Mouse (Mus musculus): ENCODE results near the gene Rflnb. TPM values are rescaled to one million over a fixed set of nuclear protein-coding genes. Genes with fewer than 3 reads are reported as not detected.
"Not testable (repeated sequence)": the region's sequence is repeated elsewhere in the genome, so short reads cannot be mapped to it uniquely, and the experiment has no call there.

Gene Rflnb
- polyA plus RNA-seq, 1 experiment from 2014 or later = 55.6 TPM

DNA sequence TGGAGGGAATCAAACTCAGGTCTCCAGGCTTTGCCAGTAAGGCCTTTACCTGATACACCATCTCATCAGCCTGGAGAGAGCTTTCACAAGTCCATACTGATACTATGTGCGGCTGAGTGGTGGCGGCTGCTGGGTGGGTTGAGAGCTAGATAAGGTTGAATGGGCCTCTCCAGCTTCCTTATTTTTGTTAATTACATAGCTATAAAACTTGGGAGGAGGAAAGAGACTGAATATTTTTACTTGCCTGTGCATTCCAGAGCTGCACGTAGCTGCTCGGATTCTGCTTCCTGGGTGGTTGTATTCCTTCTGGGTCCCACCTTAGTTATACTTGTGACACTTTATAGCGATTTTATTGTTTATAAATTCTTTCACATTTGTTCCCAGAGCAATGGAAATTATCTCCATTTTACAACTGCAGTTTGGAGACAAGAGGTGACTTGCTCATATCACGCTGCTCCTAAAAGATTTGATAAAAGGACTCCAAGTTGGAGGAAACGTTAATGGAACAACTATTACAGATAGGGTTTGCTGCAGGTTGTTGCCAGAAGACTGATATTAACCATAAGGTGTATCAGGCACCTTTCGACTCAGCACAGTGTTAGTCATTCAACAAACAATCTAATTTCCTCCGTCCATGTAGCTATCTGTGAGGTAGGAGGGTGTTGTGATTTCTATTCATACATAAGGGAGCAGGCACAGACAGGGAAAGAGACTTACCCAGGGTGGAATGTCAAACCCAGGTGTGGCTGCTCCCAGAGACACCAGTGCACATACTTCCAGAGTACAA lies 16.6 kb downstream of the Rflnb start:
- H3K36me3 ChIP-seq = no peaks in the 10 kb centered on the region
- H3K4me3 ChIP-seq (replicated peaks) = no peak overlapping the region
- WGBS = 75% methylated on average over 9 of the region's 9 CpGs
- H3K27me3 ChIP-seq = no peaks in the 10 kb centered on the region
- no peak overlapping the region for H3K9ac ChIP-seq
- H3K27ac ChIP-seq (replicated peaks) = no peak overlapping the region
- no peaks in the 10 kb centered on the region for H3K9me3 ChIP-seq (replicated peaks)
- no peak for ATAC-seq (ENCODE audit: insufficient number of reproducible peaks, low FRiP score, low TSS enrichment, low read depth)
- 0 out of 2 replicates have a peak, but pooled peaks cover 2% of the 10 kb centered on the region for H3K4me1 ChIP-seq
- no peak overlapping the region for H3K4me2 ChIP-seq (replicated peaks)

DNA sequence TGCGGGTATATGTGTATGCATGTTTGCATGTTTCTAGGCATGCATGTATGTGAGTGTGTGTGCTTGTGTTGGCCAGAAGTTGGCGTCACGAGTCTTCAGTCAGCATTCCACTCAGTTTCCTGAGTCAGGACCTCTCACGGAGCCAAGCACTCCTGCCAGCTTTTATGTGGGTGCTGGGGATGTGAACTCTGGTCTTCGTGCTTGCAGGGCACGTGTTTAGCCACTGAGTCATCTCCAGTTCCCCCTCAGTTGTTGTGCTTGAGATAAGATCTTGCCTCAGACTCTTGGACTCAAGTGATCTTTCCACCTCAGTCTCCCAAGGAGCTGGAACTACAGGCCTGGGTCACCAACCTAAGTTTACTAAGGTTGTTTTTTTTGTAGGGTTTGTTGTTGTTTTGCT lies 18.5 kb downstream of the Rflnb start:
- no peak overlapping the region for H3K9ac ChIP-seq
- H3K27ac ChIP-seq (replicated peaks) = no peak overlapping the region
- no peaks in the 10 kb centered on the region for H3K4me1 ChIP-seq
- H3K9me3 ChIP-seq (replicated peaks) = no peaks in the 10 kb centered on the region
- H3K27me3 ChIP-seq = no peaks in the 10 kb centered on the region
- no peaks in the 10 kb centered on the region for H3K36me3 ChIP-seq
- ATAC-seq (ENCODE audit: insufficient number of reproducible peaks, low FRiP score, low TSS enrichment, low read depth) = no peak
- no peak overlapping the region for H3K4me3 ChIP-seq (replicated peaks)
- WGBS = 81% methylated on average over 6 of the region's 6 CpGs
- H3K4me2 ChIP-seq (replicated peaks) = no peak overlapping the region

DNA sequence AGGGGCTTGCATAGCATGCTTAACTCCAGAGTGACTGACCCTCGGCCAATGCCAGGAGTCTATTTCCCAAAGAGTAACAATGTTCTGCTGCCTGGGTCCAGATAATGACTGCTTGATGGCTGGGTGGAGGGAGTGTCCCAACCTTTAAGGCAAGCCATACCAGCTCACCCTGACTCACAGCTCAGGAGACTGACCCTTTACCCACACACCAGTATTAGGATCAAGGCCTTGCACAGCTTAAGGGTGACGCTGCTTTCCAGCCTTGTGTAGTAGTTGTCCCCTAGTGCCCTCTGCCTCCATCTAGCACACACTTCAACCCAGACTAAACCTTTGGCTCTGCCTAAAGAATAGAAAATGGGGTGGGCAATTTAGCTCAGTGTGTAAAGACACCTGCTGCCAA lies 19.4 kb downstream of the Rflnb start:
- 89% methylated on average over 2 of the region's 2 CpGs for WGBS
- Histone ChIP-seq H3K4me3 (replicated peaks) (no peak overlapping the region), H3K9ac (no peak overlapping the region), H3K27ac (replicated peaks) (no peak overlapping the region), H3K36me3 (no peaks in the 10 kb centered on the region), H3K9me3 (replicated peaks) (no peaks in the 10 kb centered on the region), H3K4me2 (replicated peaks) (no peak overlapping the region), H3K27me3 (no peaks in the 10 kb centered on the region), H3K4me1 (no peaks in the 10 kb centered on the region)
- ATAC-seq (ENCODE audit: insufficient number of reproducible peaks, low FRiP score, low TSS enrichment, low read depth) = no peak

DNA sequence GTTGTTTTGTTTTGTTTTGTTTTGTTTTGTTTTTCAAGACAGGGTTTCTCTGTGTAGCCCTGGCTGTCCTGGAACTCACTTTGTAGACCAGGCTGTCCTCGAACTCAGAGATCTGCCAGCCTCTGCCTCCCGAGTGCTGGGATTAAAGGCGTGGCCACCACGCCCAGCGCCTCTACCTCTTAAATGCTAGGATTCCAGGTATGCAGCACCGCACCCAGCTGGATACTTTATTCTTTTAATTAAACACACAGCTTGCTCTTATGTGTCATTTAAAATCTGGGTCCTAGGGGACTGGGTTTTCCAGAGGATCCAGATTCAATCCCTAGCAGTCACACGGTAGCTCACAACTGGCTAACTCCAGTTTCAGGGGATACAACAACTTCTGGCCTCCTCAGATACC lies 23.3 kb downstream of the Rflnb start:
- peaks cover 12% of the 10 kb centered on the region for H3K4me1 ChIP-seq
- H3K36me3 ChIP-seq; H3K27ac ChIP-seq (replicated peaks); ATAC-seq (ENCODE audit: insufficient number of reproducible peaks, low FRiP score, low TSS enrichment, low read depth); H3K4me3 ChIP-seq (replicated peaks); H3K4me2 ChIP-seq (replicated peaks); H3K9me3 ChIP-seq (replicated peaks); H3K27me3 ChIP-seq; H3K9ac ChIP-seq: not testable (repeated sequence)
- 89% methylated on average over 7 of the region's 7 CpGs for WGBS

DNA sequence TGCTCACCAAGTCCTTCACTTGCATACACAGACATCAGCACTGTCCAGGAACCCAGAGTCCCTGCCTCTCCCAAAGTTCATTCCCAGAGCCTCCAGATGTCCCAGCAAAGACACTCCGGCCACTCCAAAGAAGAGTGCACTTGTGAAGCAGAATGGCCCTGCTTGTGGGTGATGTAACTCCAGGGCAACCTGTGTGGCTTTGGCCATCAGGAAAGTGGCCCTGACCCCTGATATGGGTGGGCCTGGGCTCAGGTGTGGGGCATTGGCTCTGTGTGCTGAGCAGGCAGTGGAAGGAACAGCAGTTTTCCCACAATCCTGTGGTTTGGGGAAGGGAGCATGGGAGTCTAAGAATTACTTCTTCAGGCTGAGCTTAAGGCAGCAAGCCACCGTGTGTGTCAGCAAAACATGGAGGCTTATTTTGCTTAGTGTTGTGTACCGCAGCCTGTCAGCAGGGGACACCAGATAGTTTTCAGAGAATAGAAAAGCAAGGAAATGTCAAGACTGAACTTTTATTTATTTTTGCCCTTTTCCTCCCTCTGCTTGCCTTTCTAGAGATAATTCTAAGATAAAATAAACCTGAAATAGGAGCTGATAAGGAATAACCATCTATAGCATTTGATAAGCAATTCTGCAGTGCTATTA lies 26.2 kb downstream of the Rflnb start:
- WGBS = 42% methylated on average over 3 of the region's 3 CpGs
- Histone ChIP-seq H3K4me3 (replicated peaks) (no peak overlapping the region), H3K9me3 (replicated peaks) (no peaks in the 10 kb centered on the region), H3K9ac (no peak overlapping the region), H3K27ac (replicated peaks) (no peak overlapping the region), H3K4me2 (replicated peaks) (no peak overlapping the region), H3K4me1 (peaks cover 12% of the 10 kb centered on the region), H3K36me3 (no peaks in the 10 kb centered on the region), H3K27me3 (peaks cover 4% of the 10 kb centered on the region; the same call in 1 of the 2 replicates)
- ATAC-seq (ENCODE audit: insufficient number of reproducible peaks, low FRiP score, low TSS enrichment, low read depth) = no peak

DNA sequence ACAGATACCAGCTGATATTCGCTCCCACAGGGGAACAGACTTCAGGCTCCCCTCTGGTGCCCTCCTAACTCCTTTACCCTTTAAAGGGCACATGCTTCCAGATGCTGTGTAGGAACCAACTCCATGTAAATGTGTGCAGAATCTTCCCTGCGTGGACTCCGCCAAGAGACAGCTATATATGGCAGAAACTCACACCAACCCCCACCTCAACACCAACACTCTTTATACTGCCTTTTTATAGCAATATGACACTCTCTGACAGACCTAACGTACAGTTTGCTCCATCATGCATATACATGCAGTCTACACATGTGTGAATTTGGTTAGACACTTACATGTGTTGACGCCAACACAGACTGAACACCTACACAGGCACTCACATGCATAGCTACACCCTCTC lies 26.9 kb downstream of the Rflnb start:
- Histone ChIP-seq H3K9me3 (replicated peaks) (no peaks in the 10 kb centered on the region), H3K4me1 (peaks cover 12% of the 10 kb centered on the region), H3K4me2 (replicated peaks) (no peak overlapping the region), H3K27ac (replicated peaks) (no peak overlapping the region), H3K36me3 (no peaks in the 10 kb centered on the region), H3K9ac (no peak overlapping the region), H3K27me3 (peaks cover 4% of the 10 kb centered on the region; the same call in 1 of the 2 replicates), H3K4me3 (replicated peaks) (no peak overlapping the region)
- no peak for ATAC-seq (ENCODE audit: insufficient number of reproducible peaks, low FRiP score, low TSS enrichment, low read depth)
- WGBS = 79% methylated on average over 5 of the region's 5 CpGs

DNA sequence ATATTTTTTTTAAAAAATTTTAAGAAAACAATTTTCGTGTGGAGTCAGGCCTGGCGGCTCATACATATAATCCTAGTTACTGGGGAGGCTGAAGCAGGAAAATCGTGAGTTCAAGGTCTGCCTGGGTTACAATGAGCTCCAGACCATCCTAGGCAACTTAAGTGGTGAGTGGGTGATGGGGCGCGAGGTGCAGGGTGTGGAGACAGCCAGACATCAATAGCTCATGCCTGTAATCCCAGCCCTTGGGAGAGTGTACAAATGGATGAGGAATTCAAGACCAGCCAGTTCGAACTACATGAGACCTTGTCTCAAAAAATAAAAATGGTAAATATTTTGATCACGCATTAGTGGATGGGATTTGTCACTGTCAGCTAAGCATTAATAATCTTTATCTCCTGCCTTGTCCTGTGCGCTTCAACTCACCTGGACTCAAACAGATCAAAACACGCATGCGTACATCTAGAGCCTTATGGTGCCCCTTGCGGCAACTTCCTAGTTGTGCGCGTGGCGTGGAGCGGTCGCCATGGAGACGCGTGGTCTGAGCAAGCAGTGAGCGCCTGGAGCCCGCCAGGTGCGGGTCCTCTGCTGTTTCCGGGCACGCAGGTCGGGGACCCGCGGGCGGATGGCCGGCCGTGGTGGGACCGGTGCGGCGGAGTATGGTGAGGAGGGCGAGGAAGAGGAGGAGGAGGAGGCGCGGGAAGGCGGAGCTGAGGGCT lies 28.0 kb downstream of the Rflnb start, which contains the start of gene 1700016K19Rik:
Gene 1700016K19Rik, plus strand, starts transcription at position 473 of the 716 bp plus-strand sequence.
- Histone ChIP-seq H3K4me3 (replicated peaks) (peak within 1 kb of the TSS; percentile 61), H3K9me3 (replicated peaks) (no peaks in the 10 kb centered on the region), H3K36me3 (no peaks in the 10 kb centered on the region), H3K27ac (replicated peaks) (no peak within 1 kb of the TSS), H3K4me1 (peaks cover 12% of the 10 kb centered on the region), H3K27me3 (peaks cover 4% of the 10 kb centered on the region; the same call in 1 of the 2 replicates), H3K9ac (peak within 1 kb of the TSS; percentile 35; the same call in 1 of the 2 replicates), H3K4me2 (replicated peaks) (peak within 1 kb of the TSS; percentile 93)
- WGBS = 10% methylated on average over 34 of the region's 36 CpGs
- ATAC-seq (ENCODE audit: insufficient number of reproducible peaks, low FRiP score, low TSS enrichment, low read depth) = 0 out of 2 replicates have a peak, but pooled peaks have one; percentile 73

DNA sequence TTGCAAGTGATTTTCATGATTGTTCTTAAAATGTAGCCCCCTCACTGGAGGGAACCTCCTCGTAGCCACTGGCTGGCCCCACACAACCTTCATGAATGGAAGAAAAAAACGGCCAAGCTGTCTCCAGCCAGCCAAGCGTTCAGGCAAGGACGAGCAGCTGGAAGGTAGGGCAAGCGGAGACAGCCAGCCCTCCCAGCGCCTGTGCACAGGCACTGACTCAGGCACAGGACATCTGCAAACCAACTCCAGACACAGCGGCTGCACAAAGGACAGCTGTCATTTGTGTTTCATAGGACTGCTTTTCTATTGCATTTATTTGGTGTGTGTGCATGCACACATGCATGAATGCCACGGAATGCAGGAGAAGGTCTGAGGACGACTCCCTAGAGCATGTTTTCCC lies 33.2 kb downstream of the Rflnb start:
- H3K9me3 ChIP-seq (replicated peaks) = no peaks in the 10 kb centered on the region
- WGBS = 35% methylated on average over 9 of the region's 9 CpGs
- no peaks in the 10 kb centered on the region for H3K27me3 ChIP-seq
- H3K4me1 ChIP-seq = peaks cover under 1% of the 10 kb centered on the region; the same call in 1 of the 2 replicates
- no peak overlapping the region for H3K27ac ChIP-seq (replicated peaks)
- H3K4me2 ChIP-seq (replicated peaks) = no peak overlapping the region
- ATAC-seq (ENCODE audit: insufficient number of reproducible peaks, low FRiP score, low TSS enrichment, low read depth) = no peak
- no peak overlapping the region for H3K9ac ChIP-seq
- no peaks in the 10 kb centered on the region for H3K36me3 ChIP-seq
- no peak overlapping the region for H3K4me3 ChIP-seq (replicated peaks)

DNA sequence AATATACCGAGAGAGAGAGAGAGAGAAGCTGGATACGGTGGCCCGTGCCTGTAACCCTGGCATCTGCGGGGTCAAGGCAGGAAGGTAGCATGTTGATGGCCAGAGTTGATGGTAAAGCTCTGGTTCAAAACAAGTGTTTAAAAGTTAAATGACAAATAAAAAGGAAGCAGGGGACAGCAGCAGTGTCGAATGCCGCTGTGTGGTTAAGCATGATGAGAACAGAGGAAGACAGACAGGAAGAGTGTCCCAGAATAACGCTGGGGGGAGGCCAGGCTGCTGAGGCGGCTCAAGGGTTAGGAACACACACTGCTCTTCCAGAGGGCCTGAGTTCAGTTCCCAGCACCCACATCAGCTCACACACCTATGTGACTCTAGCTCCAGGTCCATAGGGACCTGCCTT lies 35.1 kb downstream of the Rflnb start:
- H3K36me3 ChIP-seq = no peaks in the 10 kb centered on the region
- no peak overlapping the region for H3K27ac ChIP-seq (replicated peaks)
- WGBS = 88% methylated on average over 8 of the region's 8 CpGs
- no peak overlapping the region for H3K4me3 ChIP-seq (replicated peaks)
- ATAC-seq (ENCODE audit: insufficient number of reproducible peaks, low FRiP score, low TSS enrichment, low read depth) = no peak
- no peaks in the 10 kb centered on the region for H3K4me1 ChIP-seq
- no peaks in the 10 kb centered on the region for H3K27me3 ChIP-seq
- no peak overlapping the region for H3K4me2 ChIP-seq (replicated peaks)
- no peak overlapping the region for H3K9ac ChIP-seq
- H3K9me3 ChIP-seq (replicated peaks) = no peaks in the 10 kb centered on the region

DNA sequence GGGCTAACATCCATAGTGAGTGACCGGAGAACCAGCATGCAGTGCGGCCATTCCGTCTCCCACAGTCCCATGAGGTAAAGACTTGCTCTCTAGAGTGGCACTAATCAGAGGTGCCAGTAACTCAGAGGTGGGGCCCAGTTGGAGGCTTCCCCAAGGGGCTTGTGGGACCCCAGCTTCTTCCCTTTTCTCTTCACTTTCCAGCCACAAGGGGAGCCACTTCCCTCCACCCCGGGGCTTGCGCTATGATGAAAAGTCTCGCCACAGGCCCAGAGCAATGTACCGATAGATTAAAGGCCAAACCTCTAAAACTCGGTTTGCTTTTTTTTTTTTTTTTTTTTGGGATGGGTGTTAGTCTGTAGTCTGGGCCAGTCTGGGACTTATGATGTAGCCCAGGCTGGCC lies 35.7 kb downstream of the Rflnb start:
- Histone ChIP-seq H3K9me3 (replicated peaks) (no peaks in the 10 kb centered on the region), H3K27ac (replicated peaks) (no peak overlapping the region), H3K4me1 (no peaks in the 10 kb centered on the region), H3K4me2 (replicated peaks) (no peak overlapping the region), H3K4me3 (replicated peaks) (no peak overlapping the region), H3K27me3 (no peaks in the 10 kb centered on the region), H3K9ac (no peak overlapping the region), H3K36me3 (no peaks in the 10 kb centered on the region)
- WGBS = 91% methylated on average over 8 of the region's 8 CpGs
- ATAC-seq (ENCODE audit: insufficient number of reproducible peaks, low FRiP score, low TSS enrichment, low read depth) = no peak

Data from embryonic facial prominence, embryonic 15.5 days (tissue).